Mouse (Mus musculus) retina, embryonic 14.5 days (tissue): ENCODE measurements around the gene Morn5.

Experiments
- DNase-seq: peaks from one replicate; pipeline ENCODE4 v3.0.0-alpha.2; 2015; ENCODE audit warnings: low spot score

Gene Morn5

GRCm38 (mm10) chr2:36104436-36104955 is 55.2 kb downstream of the Morn5 start:
- DNase-seq = no peak

- DNase-seq = no peak
These were observed 55.9 kb downstream of the Morn5 start, which contains the start of gene Lhx6 for GRCm38 (mm10) chr2:36104956-36105741. TSS of gene Lhx6 (minus strand) at chr2:36105408.

- no peak for DNase-seq
These were observed 59.4 kb downstream of the Morn5 start for GRCm38 (mm10) chr2:36108615-36109014.

- no peak for DNase-seq
These were observed 63.4 kb downstream of the Morn5 start for GRCm38 (mm10) chr2:36112632-36113031.

- no peak for DNase-seq
These were observed 77.7 kb downstream of the Morn5 start for GRCm38 (mm10) chr2:36126795-36127429.

- DNase-seq = no peak
These were observed 78.7 kb downstream of the Morn5 start for GRCm38 (mm10) chr2:36127973-36128372.

GRCm38 (mm10) chr2:36129051-36129450 is 79.8 kb downstream of the Morn5 start:
- DNase-seq = no peak
